ENCODE assay signal across 8 mouse cellular contexts in genomic region chr7:142070458-142071211, GRCm38 (mm10). TPM values are rescaled to one million over a fixed set of nuclear protein-coding genes. Genes with fewer than 3 reads are reported as not detected.
DNase-seq lines count a peak whose midpoint lies in the region; ATAC-seq and TF ChIP-seq lines count a peak whose summit lies in the region.

No protein-coding gene starts in this region.

- no peaks in the 10 kb centered on the region for H3K9me3 ChIP-seq in heart, embryonic 11.5 days (replicated peaks; ENCODE audit: control insufficient read depth, low read length)
- H3K9me3 ChIP-seq in kidney, embryonic 14.5 days (ENCODE audit: control insufficient read depth, low read length): no peaks in the 10 kb centered on the region
- H3K9me3 ChIP-seq in liver, embryonic 14.5 days (ENCODE audit: control insufficient read depth, low read length): no peaks in the 10 kb centered on the region

- no peaks in the 10 kb centered on the region for H3K79me2 ChIP-seq in C2C12 (ENCODE audit: control insufficient read depth, insufficient read depth)

- no peak overlapping the region for H3K27ac ChIP-seq in heart, embryonic 11.5 days (ENCODE audit: low read depth, low read length)
- H3K27ac ChIP-seq in kidney, embryonic 14.5 days (ENCODE audit: low read depth, low read length): no peak overlapping the region
- no peak overlapping the region for H3K27ac ChIP-seq in liver, embryonic 14.5 days

- TF ChIP-seq EP300 in liver, embryonic 14.5 days (IDR thresholded peaks at IDR 0.05; ENCODE audit: low read depth): no peak

- H3K36me3 ChIP-seq in C2C12 (ENCODE audit: control insufficient read depth, insufficient read depth): no peaks in the 10 kb centered on the region
- no peaks in the 10 kb centered on the region for H3K36me3 ChIP-seq in heart, embryonic 11.5 days (ENCODE audit: control insufficient read depth, insufficient read depth, low read length)
- no peaks in the 10 kb centered on the region for H3K36me3 ChIP-seq in kidney, embryonic 14.5 days (ENCODE audit: control insufficient read depth, insufficient read depth, low read length)
- no peaks in the 10 kb centered on the region for H3K36me3 ChIP-seq in liver, embryonic 14.5 days (replicated peaks; ENCODE audit: control insufficient read depth, insufficient read depth, low read depth)

- H3ac ChIP-seq in C2C12 (ENCODE audit: control insufficient read depth, insufficient read length, low read depth): no peak overlapping the region

- DNase-seq in ZHBTc4 (ENCODE audit: low read depth, low spot score): peak; percentile 53
- peak; percentile 79 for DNase-seq in embryo, embryonic 11 days
- DNase-seq in liver, embryonic 14.5 days (ENCODE audit: low read depth in 3 of 3, low spot score in 3 of 3): no peak
- DNase-seq in naive thymus-derived CD4-positive, alpha-beta T cell, adult 2 months (ENCODE audit: low read depth): peak; percentile 72
- DNase-seq in testis, postnatal 10 days (ENCODE audit: low spot score): peak; percentile 83

- H3K4me2 ChIP-seq in heart, embryonic 11.5 days: peak overlapping the region; percentile 54
- H3K4me2 ChIP-seq in kidney, embryonic 14.5 days (replicated peaks; ENCODE audit: low read depth, low read length): no peak overlapping the region; the same call in 1 of the 2 replicates
- H3K4me2 ChIP-seq in liver, embryonic 14.5 days (ENCODE audit: low read depth): no peak overlapping the region

- peaks cover 4% of the 10 kb centered on the region; the same call in 1 of the 2 replicates for H3K4me1 ChIP-seq in heart, embryonic 11.5 days (ENCODE audit: control insufficient read depth, insufficient read depth, low read length)
- no peaks in the 10 kb centered on the region for H3K4me1 ChIP-seq in kidney, embryonic 14.5 days (ENCODE audit: control insufficient read depth, insufficient read depth, low read length)
- H3K4me1 ChIP-seq in liver, embryonic 14.5 days (replicated peaks; ENCODE audit: control insufficient read depth in 2 of 2, insufficient read depth in 2 of 2, low read length in 1 of 2): peaks cover 0 to 8% of the 10 kb centered on the region in 2 experiments; a peak in 2 of 4 replicates

- 13% methylated on average over 13 of the region's 13 CpGs for WGBS in heart, embryonic 11.5 days (ENCODE audit: insufficient replicate concordance)
- WGBS in kidney, embryonic 14.5 days: 14% methylated on average over 13 of the region's 13 CpGs
- 17% methylated on average over 13 of the region's 13 CpGs for WGBS in liver, embryonic 14.5 days (ENCODE audit: insufficient replicate concordance)

- H3K4me3 ChIP-seq in C2C12 (ENCODE audit: insufficient read depth, poor library complexity, severe bottlenecking): no peak overlapping the region
- peak overlapping the region; percentile 10; the same call in 1 of the 2 replicates for H3K4me3 ChIP-seq in heart, embryonic 11.5 days (ENCODE audit: low read depth, low read length)
- H3K4me3 ChIP-seq in kidney, embryonic 14.5 days (ENCODE audit: low read length): no peak overlapping the region
- H3K4me3 ChIP-seq in liver, embryonic 14.5 days (ENCODE audit: insufficient read depth in 1 of 2, low read depth in 2 of 2, low read length in 2 of 2): no peak overlapping the region

- peaks cover 23% of the 10 kb centered on the region for H3K27me3 ChIP-seq in C2C12 (ENCODE audit: control insufficient read depth, insufficient read depth, insufficient read length)
- H3K27me3 ChIP-seq in heart, embryonic 11.5 days (ENCODE audit: control insufficient read depth, insufficient read depth, low read length): peaks cover 7% of the 10 kb centered on the region
- peaks cover 3% of the 10 kb centered on the region for H3K27me3 ChIP-seq in kidney, embryonic 14.5 days (ENCODE audit: control insufficient read depth, insufficient read depth, low read length)
- peaks cover 15% of the 10 kb centered on the region for H3K27me3 ChIP-seq in liver, embryonic 14.5 days (ENCODE audit: control insufficient read depth, insufficient read depth, low read length)

- H3K79me3 ChIP-seq in C2C12 (ENCODE audit: low read depth): no peaks in the 10 kb centered on the region

- H3K9ac ChIP-seq in heart, embryonic 11.5 days (ENCODE audit: low read depth, low read length): no peak overlapping the region
- no peak overlapping the region for H3K9ac ChIP-seq in kidney, embryonic 14.5 days (ENCODE audit: low read depth, low read length)
- no peak overlapping the region for H3K9ac ChIP-seq in liver, embryonic 14.5 days (replicated peaks)

- peak; percentile 81 for TF ChIP-seq CTCF in C2C12 (IDR thresholded peaks at IDR 0.05; ENCODE audit: control insufficient read depth, insufficient read depth, insufficient read length)
- peak; percentile 97 for TF ChIP-seq CTCF in liver, embryonic 14.5 days (IDR thresholded peaks at IDR 0.05; ENCODE audit: low read depth)

- no peak; the same call in 1 of the 2 replicates for ATAC-seq in heart, embryonic 11.5 days (replicated peaks; ENCODE audit: insufficient number of reproducible peaks, low FRiP score, low TSS enrichment)
- ATAC-seq in kidney, embryonic 14.5 days (ENCODE audit: low FRiP score, low TSS enrichment): peak; percentile 78
- peak; percentile 86 for ATAC-seq in liver, embryonic 14.5 days (ENCODE audit: insufficient read depth)

TF ChIP-seq in C2C12, 6 proteins besides CTCF, POLR2A, EP300 and RAD21:
- no peak for TF ChIP-seq MYOG (IDR thresholded peaks at IDR 0.05; ENCODE audit: control insufficient read depth, extremely low read depth, insufficient read length)
- no peak for TF ChIP-seq CEBPB (IDR thresholded peaks at IDR 0.05; ENCODE audit: low read depth)
- no peak for TF ChIP-seq FOSL1 (IDR thresholded peaks at IDR 0.05; ENCODE audit: insufficient read depth, low read length, poor library complexity, severe bottlenecking)
- no peak for TF ChIP-seq MYOD1 (IDR thresholded peaks at IDR 0.05; ENCODE audit: control insufficient read depth, insufficient read length, low read depth)
- no peak for TF ChIP-seq MAX (IDR thresholded peaks at IDR 0.05)
- TF ChIP-seq USF1 (IDR thresholded peaks at IDR 0.05; ENCODE audit: low read depth): no peak
TF ChIP-seq in C2C12: peak in this region for 0.

RNA-seq across cellular contexts. Expression of gene Mob2, which starts 9.8 kb away (rescaled TPM):
- 27.5 TPM for polyA plus RNA-seq in C2C12 (2012; fragmentation: generic; extraction: Trizol)
- 48.3 and 50.3 TPM in 2 replicates for polyA plus RNA-seq in heart, embryonic 11.5 days (2014; fragmentation: Nextera tagmentation; extraction: Ambion mirVana)
- 63.8 and 65.8 TPM in 2 replicates for polyA plus RNA-seq in kidney, embryonic 14.5 days (2014; fragmentation: Nextera tagmentation; extraction: Ambion mirVana)
- 33.9 and 41.5 TPM in 2 replicates for polyA plus RNA-seq in liver, embryonic 14.5 days (2012; rRNA removed)
- polyA plus RNA-seq in liver, embryonic 14.5 days (2014; fragmentation: Nextera tagmentation; extraction: Ambion mirVana): 68.8 and 75.6 TPM in 2 replicates

RNA-seq across cellular contexts. Expression of gene Dusp8, which starts 25.0 kb away (rescaled TPM):
- polyA plus RNA-seq in C2C12 (2012; fragmentation: generic; extraction: Trizol): 2.1 TPM
- 9.6 and 10.1 TPM in 2 replicates for polyA plus RNA-seq in heart, embryonic 11.5 days (2014; fragmentation: Nextera tagmentation; extraction: Ambion mirVana)
- polyA plus RNA-seq in kidney, embryonic 14.5 days (2014; fragmentation: Nextera tagmentation; extraction: Ambion mirVana): 1.2 and 1.3 TPM in 2 replicates
- 2.5 TPM in 2 replicates for polyA plus RNA-seq in liver, embryonic 14.5 days (2012; rRNA removed)
- polyA plus RNA-seq in liver, embryonic 14.5 days (2014; fragmentation: Nextera tagmentation; extraction: Ambion mirVana): 3.8 and 4.2 TPM in 2 replicates

RNA-seq across cellular contexts. Expression of gene Gm45618, which starts 49.9 kb away (rescaled TPM):
- not detected for polyA plus RNA-seq in C2C12 (2012; fragmentation: generic; extraction: Trizol)
- polyA plus RNA-seq in heart, embryonic 11.5 days (2014; fragmentation: Nextera tagmentation; extraction: Ambion mirVana): not detected in 2 replicates
- not detected in 2 replicates for polyA plus RNA-seq in kidney, embryonic 14.5 days (2014; fragmentation: Nextera tagmentation; extraction: Ambion mirVana)
- polyA plus RNA-seq in liver, embryonic 14.5 days (2012; rRNA removed): not detected in 2 replicates
- not detected in 2 replicates for polyA plus RNA-seq in liver, embryonic 14.5 days (2014; fragmentation: Nextera tagmentation; extraction: Ambion mirVana)

Comparison
In these comparisons a context has a peak if more than half of its experiments do, and no peak if none do; other contexts are left out.
1. DNase-seq: peak in ZHBTc4 (single experiment), embryo, embryonic 11 days (single experiment), naive thymus-derived CD4-positive, alpha-beta T cell, adult 2 months (single experiment) and testis, postnatal 10 days (single experiment); none in liver, embryonic 14.5 days (0 of 3).